Mouse (Mus musculus) stomach, embryonic 15.5 days (tissue): Measurements from ENCODE around the gene Rgs6. TPM values are rescaled to one million over a fixed set of nuclear protein-coding genes. Genes with fewer than 3 reads are reported as not detected.

ENCODE experiments used
- ATAC-seq: fragments of 200-750 bp; cut with Nextera tagmentation; 2 replicates; pipeline ENCODE4 v1.8.0; 2017; ENCODE audit warnings: low read depth, moderate number of reproducible peaks, moderate TSS enrichment; ENCODE audit not compliant: insufficient read depth, low FRiP score
- H3K27ac ChIP-seq: fragments of 300-500 bp; sonication (generic); 2 replicates; pipeline ENCODE4 v1.5.1; 2015; ENCODE audit warnings: mild to moderate bottlenecking, inconsistent platforms
- H3K27me3 ChIP-seq: fragments of 300-500 bp; sonication (generic); replicated peaks from 2 replicates; pipeline ENCODE4 v1.6.1; 2015; ENCODE audit warnings: inconsistent platforms
- H3K36me3 ChIP-seq: fragments of 300-500 bp; sonication (generic); 2 replicates; pipeline ENCODE4 v1.6.1; 2015; ENCODE audit warnings: inconsistent platforms
- H3K4me1 ChIP-seq: fragments of 300-500 bp; sonication (generic); 2 replicates; pipeline ENCODE4 v1.6.1; 2015; ENCODE audit warnings: inconsistent platforms
- H3K4me2 ChIP-seq: fragments of 300-500 bp; sonication (generic); 2 replicates; pipeline ENCODE4 v1.6.1; 2015; ENCODE audit warnings: mild to moderate bottlenecking, inconsistent platforms
- H3K4me3 ChIP-seq: fragments of 300-500 bp; sonication (generic); replicated peaks from 2 replicates; pipeline ENCODE4 v1.5.1; 2015; ENCODE audit warnings: inconsistent platforms
- H3K9ac ChIP-seq: fragments of 300-500 bp; sonication (generic); 2 replicates; pipeline ENCODE4 v1.6.1; 2015; ENCODE audit warnings: inconsistent platforms
- H3K9me3 ChIP-seq: fragments of 300-500 bp; sonication (generic); 2 replicates; pipeline ENCODE4 v1.6.1; 2016; ENCODE audit warnings: inconsistent platforms
- WGBS: fragments of 180-500 bp; shearing (Covaris S2); methylation state at CpG from one replicate; pipeline ENCODE4 v1.1.7; 2015; 5-methylcytosine and 5-hydroxymethylcytosine counted together
- polyA plus RNA-seq: library from polyadenylated mRNA; unstranded; fragments of >200 nt; fragmentation: Nextera tagmentation; extraction: Ambion mirVana; gene quantifications from 2 replicates; pipeline ENCODE4 v1.2.1, GENCODE M21; 2015

The Rgs6 gene
- polyA plus RNA-seq, 1 experiment from 2014 or later = 2.0 TPM

GRCm38 (mm10) chr12:82772215-82772614 is 184.1 kb downstream of the Rgs6 start:
- Histone ChIP-seq H3K27ac (no peak overlapping the region), H3K9me3 (no peaks in the 10 kb centered on the region), H3K9ac (no peak overlapping the region), H3K4me3 (no peak overlapping the region), H3K27me3 (no peaks in the 10 kb centered on the region), H3K36me3 (no peaks in the 10 kb centered on the region), H3K4me1 (no peaks in the 10 kb centered on the region), H3K4me2 (no peak overlapping the region)
- 93% methylated on average over 2 of the region's 2 CpGs for WGBS
- ATAC-seq = no peak

- ATAC-seq = no peak
- no peak overlapping the region for H3K27ac ChIP-seq
- WGBS = 86% methylated on average over 7 of the region's 7 CpGs
- H3K9ac ChIP-seq = no peak overlapping the region
- no peak overlapping the region for H3K4me2 ChIP-seq
- H3K36me3 ChIP-seq = no peaks in the 10 kb centered on the region
- H3K4me3 ChIP-seq = no peak overlapping the region
- H3K9me3 ChIP-seq = no peaks in the 10 kb centered on the region
- H3K4me1 ChIP-seq = no peaks in the 10 kb centered on the region
- no peaks in the 10 kb centered on the region for H3K27me3 ChIP-seq
Observed at GRCm38 (mm10) chr12:82774576-82774975, 186.5 kb downstream of the Rgs6 start.

DNA sequence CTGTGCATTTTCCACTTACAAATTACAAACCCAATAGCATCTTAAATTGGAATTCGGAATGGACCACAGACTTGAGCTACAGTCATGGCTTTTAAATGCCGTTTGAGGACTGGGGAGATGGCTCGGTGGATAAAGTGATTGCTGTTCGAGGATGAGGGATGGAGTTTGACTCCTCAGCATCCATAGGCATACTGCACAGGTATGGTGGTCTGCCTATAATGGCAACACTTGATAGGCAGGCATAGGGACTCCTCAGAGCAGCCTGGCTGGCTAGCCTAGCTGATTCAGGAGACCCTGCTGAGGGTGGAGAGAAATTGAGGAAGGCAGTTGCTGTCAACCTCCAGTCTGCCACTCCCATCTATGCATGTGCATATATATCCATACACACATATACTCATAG is 188.6 kb downstream of the Rgs6 start:
- Histone ChIP-seq H3K4me3 (no peak overlapping the region), H3K27me3 (no peaks in the 10 kb centered on the region), H3K36me3 (no peaks in the 10 kb centered on the region), H3K9ac (no peak overlapping the region), H3K9me3 (no peaks in the 10 kb centered on the region), H3K4me2 (no peak overlapping the region), H3K27ac (no peak overlapping the region), H3K4me1 (no peaks in the 10 kb centered on the region)
- 86% methylated on average over 4 of the region's 4 CpGs for WGBS
- ATAC-seq = no peak

- Histone ChIP-seq H3K9me3 (no peaks in the 10 kb centered on the region), H3K4me3 (no peak overlapping the region), H3K4me1 (no peaks in the 10 kb centered on the region), H3K4me2 (no peak overlapping the region), H3K27me3 (no peaks in the 10 kb centered on the region), H3K27ac (no peak overlapping the region), H3K9ac (no peak overlapping the region), H3K36me3 (no peaks in the 10 kb centered on the region)
- WGBS = 86% methylated on average over 5 of the region's 5 CpGs
- ATAC-seq = no peak
Observed at GRCm38 (mm10) chr12:82780936-82781335, 192.8 kb downstream of the Rgs6 start.

GRCm38 (mm10) chr12:82781414-82781813 is 193.3 kb downstream of the Rgs6 start:
- no peak overlapping the region for H3K9ac ChIP-seq
- no peaks in the 10 kb centered on the region for H3K27me3 ChIP-seq
- ATAC-seq = no peak
- 83% methylated on average over 5 of the region's 5 CpGs for WGBS
- no peak overlapping the region for H3K27ac ChIP-seq
- no peaks in the 10 kb centered on the region for H3K4me1 ChIP-seq
- no peaks in the 10 kb centered on the region for H3K9me3 ChIP-seq
- H3K4me3 ChIP-seq = no peak overlapping the region
- H3K36me3 ChIP-seq = no peaks in the 10 kb centered on the region
- H3K4me2 ChIP-seq = no peak overlapping the region

DNA sequence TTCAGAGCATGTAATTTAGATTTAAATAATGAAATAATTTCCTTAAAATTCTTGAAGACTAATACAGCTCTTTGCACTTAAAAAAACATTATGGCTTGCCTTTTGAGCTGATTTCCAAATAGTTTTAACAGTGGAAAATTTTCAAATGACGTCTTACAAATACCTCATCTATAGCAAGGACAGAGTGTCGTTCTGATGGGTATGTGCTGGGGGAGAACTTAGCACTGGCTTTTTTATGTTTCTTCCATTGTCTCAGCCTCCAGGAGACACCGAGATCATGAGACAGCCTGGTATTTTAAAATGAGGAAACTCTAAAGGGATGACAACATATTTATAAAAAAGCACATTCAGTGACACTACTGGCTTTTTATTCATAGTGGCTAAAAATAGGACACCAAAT is 204.0 kb downstream of the Rgs6 start:
- no peak overlapping the region for H3K4me2 ChIP-seq
- H3K9me3 ChIP-seq = no peaks in the 10 kb centered on the region
- 74% methylated on average over 3 of the region's 3 CpGs for WGBS
- H3K4me3 ChIP-seq = no peak overlapping the region
- H3K9ac ChIP-seq = no peak overlapping the region
- no peak for ATAC-seq
- no peaks in the 10 kb centered on the region for H3K27me3 ChIP-seq
- no peak overlapping the region for H3K27ac ChIP-seq
- no peaks in the 10 kb centered on the region for H3K36me3 ChIP-seq
- no peaks in the 10 kb centered on the region for H3K4me1 ChIP-seq

DNA sequence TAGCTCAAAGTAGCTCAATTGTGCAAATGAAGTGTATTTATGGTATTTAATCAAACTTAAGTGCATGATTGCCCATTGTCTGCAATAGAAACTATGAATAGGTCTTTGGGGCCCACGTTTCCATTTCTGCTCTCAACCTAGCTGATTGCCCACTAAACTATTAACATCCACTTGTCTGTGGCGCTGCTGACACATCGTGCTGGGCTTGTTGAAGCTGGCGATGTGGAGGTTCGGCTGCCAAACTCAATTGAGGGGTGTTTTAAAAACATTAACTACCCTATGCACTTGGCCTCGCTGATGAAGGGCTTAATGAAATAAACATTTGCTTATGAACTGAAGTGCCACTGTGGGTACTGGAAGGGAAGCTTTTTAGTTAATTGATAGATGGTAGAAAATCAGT is 211.8 kb downstream of the Rgs6 start:
- Histone ChIP-seq H3K27me3 (no peaks in the 10 kb centered on the region), H3K9me3 (no peaks in the 10 kb centered on the region), H3K36me3 (no peaks in the 10 kb centered on the region), H3K4me2 (no peak overlapping the region), H3K9ac (no peak overlapping the region), H3K4me1 (no peaks in the 10 kb centered on the region), H3K4me3 (no peak overlapping the region), H3K27ac (no peak overlapping the region)
- ATAC-seq = no peak
- 75% methylated on average over 6 of the region's 6 CpGs for WGBS

- no peaks in the 10 kb centered on the region for H3K4me1 ChIP-seq
- no peak for ATAC-seq
- H3K27me3 ChIP-seq = no peaks in the 10 kb centered on the region
- H3K36me3 ChIP-seq = no peaks in the 10 kb centered on the region
- no peak overlapping the region for H3K27ac ChIP-seq
- 82% methylated on average over 6 of the region's 6 CpGs for WGBS
- H3K9ac ChIP-seq = no peak overlapping the region
- H3K4me2 ChIP-seq = no peak overlapping the region
- H3K9me3 ChIP-seq = no peaks in the 10 kb centered on the region
- H3K4me3 ChIP-seq = no peak overlapping the region
Observed at GRCm38 (mm10) chr12:82801736-82802135, 213.6 kb downstream of the Rgs6 start.

DNA sequence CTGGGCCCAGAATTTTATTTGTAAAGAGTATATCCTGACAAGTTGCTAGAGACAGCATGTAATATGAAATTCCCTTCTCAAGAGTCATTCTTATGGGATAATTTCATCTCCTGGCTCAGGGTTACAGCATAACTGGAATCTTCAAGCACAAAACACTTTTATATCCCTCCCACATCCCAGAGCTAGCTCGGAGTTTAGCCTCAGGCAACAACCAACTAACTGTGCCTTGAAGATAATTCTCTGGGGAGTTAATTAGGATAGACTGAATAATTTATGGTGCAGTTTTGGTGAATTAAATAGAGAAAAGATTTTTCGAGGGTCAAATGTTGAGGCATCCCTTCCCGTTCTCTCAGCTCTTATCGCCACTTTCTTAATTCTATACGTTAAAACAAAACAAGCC is 214.6 kb downstream of the Rgs6 start:
- no peak overlapping the region for H3K9ac ChIP-seq
- no peak overlapping the region for H3K4me2 ChIP-seq
- no peak overlapping the region for H3K4me3 ChIP-seq
- H3K4me1 ChIP-seq = no peaks in the 10 kb centered on the region
- no peak for ATAC-seq
- H3K27me3 ChIP-seq = no peaks in the 10 kb centered on the region
- H3K27ac ChIP-seq = no peak overlapping the region
- 80% methylated on average over 5 of the region's 5 CpGs for WGBS
- H3K36me3 ChIP-seq = no peaks in the 10 kb centered on the region
- H3K9me3 ChIP-seq = no peaks in the 10 kb centered on the region

GRCm38 (mm10) chr12:82805167-82805566 is 217.1 kb downstream of the Rgs6 start:
- Histone ChIP-seq H3K36me3 (no peaks in the 10 kb centered on the region), H3K9me3 (no peaks in the 10 kb centered on the region), H3K4me1 (no peaks in the 10 kb centered on the region), H3K4me3 (no peak overlapping the region), H3K27me3 (no peaks in the 10 kb centered on the region), H3K4me2 (no peak overlapping the region), H3K9ac (no peak overlapping the region), H3K27ac (no peak overlapping the region)
- WGBS = 93% methylated on average over 4 of the region's 4 CpGs
- ATAC-seq = no peak

- no peaks in the 10 kb centered on the region for H3K4me1 ChIP-seq
- no peak overlapping the region for H3K4me2 ChIP-seq
- H3K4me3 ChIP-seq = no peak overlapping the region
- 88% methylated on average over 3 of the region's 3 CpGs for WGBS
- H3K27ac ChIP-seq = no peak overlapping the region
- no peak overlapping the region for H3K9ac ChIP-seq
- H3K36me3 ChIP-seq = no peaks in the 10 kb centered on the region
- no peaks in the 10 kb centered on the region for H3K9me3 ChIP-seq
- H3K27me3 ChIP-seq = no peaks in the 10 kb centered on the region
- no peak for ATAC-seq
Observed at GRCm38 (mm10) chr12:82810631-82811030, 222.5 kb downstream of the Rgs6 start.

GRCm38 (mm10) chr12:82815982-82816381 is 227.9 kb downstream of the Rgs6 start:
- Histone ChIP-seq H3K27me3 (no peaks in the 10 kb centered on the region), H3K4me1 (no peaks in the 10 kb centered on the region), H3K27ac (no peak overlapping the region), H3K9me3 (no peaks in the 10 kb centered on the region), H3K4me3 (no peak overlapping the region), H3K4me2 (no peak overlapping the region), H3K9ac (no peak overlapping the region), H3K36me3 (no peaks in the 10 kb centered on the region)
- 89% methylated on average over 2 of the region's 2 CpGs for WGBS
- ATAC-seq = no peak

- Histone ChIP-seq H3K4me2 (no peak overlapping the region), H3K36me3 (no peaks in the 10 kb centered on the region), H3K4me3 (no peak overlapping the region), H3K27me3 (no peaks in the 10 kb centered on the region), H3K9me3 (no peaks in the 10 kb centered on the region), H3K9ac (no peak overlapping the region), H3K4me1 (no peaks in the 10 kb centered on the region), H3K27ac (no peak overlapping the region)
- ATAC-seq = no peak
- WGBS = 73% methylated on average over 6 of the region's 6 CpGs
Observed at GRCm38 (mm10) chr12:82819328-82819727, 231.2 kb downstream of the Rgs6 start.
